Mouse (Mus musculus) left cerebral cortex, postnatal 36 days (tissue): ENCODE measurements at regions not wholly inside any gene's neighbourhood (a gene's known extent, or its start where the extent isn't known, plus 50 kb on each side); places are given as distances from the start of the nearest gene placed in this dataset.

Source experiments
- DNase-seq, 2 experiments: peaks; one replicate each; pipeline ENCODE4 v3.0.0; 2021 to 2022; ENCODE audit warnings: low spot score in 2 of 2, mixed read lengths in 1 of 2
- intact Hi-C: fragments of 180-260 bp; cut with DNase I; formaldehyde crosslinking; loops from one replicate; pipeline ENCODE4 v1.15.1; 2025

GRCm38 (mm10) chr3:23127134-23127533 is 1050.7 kb downstream of the Tbl1xr1 start:
- no peak for DNase-seq
- intact Hi-C loops: no loop called here

DNA sequence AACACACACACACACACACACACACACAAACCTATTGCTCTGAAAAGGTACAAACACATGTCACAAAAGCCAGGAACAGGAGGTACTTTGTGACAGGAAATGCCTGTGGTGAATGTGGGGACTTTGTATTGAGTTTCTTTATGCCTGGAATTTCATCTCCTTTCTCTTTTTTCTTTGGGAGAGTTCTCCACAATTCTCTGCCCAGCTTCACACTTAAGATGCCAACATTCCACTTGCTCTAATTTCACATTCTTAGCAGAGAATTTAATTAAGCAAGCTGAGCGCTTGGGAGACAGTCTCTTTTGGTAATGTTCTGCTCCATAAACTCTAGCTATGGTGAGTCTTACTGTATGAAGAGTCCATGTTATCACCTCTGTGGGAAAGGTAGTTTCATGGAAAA is 1059.1 kb downstream of the Tbl1xr1 start:
- no peak for DNase-seq
- intact Hi-C loops: no loop called here

DNA sequence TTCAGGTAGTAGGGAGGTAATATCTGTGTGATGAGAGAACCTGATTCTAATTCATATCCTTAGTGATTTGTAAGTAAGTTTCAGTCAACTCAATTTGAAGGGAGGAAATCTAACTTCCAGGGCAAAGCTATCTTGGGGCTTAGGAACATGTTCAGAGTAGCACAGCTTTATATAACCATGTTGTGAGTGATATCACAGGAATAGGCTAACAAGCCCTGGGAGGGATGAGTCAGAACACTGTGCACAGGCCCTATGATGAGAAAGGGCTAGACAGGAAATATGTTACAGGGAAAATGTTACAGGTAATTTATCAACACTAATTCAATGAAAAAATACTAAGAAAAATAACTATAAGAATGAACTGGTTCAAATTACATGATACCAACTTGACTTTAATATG is 1062.5 kb downstream of the Tbl1xr1 start:
- DNase-seq: no peak
- intact Hi-C loops: no loop called here

DNA sequence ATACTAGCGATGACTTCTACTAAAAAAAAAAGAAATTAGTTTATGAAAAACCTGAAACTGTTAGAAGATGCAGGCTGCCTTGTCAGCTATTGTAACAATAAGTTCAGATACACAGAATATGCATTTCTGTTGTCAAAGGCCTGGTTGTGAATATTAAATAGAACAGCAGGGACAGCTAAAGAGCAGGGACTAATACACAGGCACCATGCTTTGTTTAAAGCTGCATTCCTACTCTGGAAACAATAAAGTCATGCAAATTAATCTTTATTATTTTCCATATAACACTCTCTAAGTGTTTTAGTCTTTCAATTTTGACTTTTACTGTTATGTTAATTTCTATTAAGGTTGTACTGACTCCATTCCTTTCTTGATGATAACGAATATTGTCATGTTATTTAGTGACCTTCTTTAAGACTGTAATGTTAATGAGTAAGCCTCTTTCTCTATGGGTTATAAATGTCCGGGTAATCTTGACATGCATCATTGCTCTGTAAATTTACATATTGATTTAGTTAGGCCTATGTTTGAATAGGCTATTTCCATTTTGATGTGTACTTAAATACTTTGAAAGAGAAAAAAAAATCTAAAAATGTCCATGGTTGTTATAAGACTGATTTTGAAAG is 1088.5 kb downstream of the Tbl1xr1 start:
- no peak for DNase-seq
- intact Hi-C loops: no loop called here

- no peak for DNase-seq
Observed at GRCm38 (mm10) chr3:23183393-23183792, 1106.9 kb downstream of the Tbl1xr1 start.

DNA sequence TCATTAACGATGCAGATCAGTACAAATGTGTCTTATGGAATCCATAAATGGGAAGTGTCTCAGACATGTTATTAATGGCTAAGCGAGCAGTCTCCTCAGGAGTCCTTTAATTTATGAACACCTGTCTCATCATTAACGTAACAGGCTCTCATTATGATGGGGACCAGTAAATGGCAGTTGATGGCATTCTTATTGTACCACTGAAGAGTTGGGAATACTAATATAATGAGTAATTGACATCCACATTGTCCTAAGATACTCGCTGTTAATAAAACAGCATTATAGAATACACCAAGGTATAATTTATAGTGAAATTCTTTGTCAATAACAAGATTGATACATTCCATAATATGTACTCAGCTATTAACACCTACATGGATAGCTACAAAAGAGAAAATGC is 1112.0 kb downstream of the Tbl1xr1 start:
- intact Hi-C loops: no loop called here

More at GRCm38 (mm10) chr3:23183393-23183792, 1106.9 kb downstream of the Tbl1xr1 start:
- intact Hi-C loops: no loop called here

DNA sequence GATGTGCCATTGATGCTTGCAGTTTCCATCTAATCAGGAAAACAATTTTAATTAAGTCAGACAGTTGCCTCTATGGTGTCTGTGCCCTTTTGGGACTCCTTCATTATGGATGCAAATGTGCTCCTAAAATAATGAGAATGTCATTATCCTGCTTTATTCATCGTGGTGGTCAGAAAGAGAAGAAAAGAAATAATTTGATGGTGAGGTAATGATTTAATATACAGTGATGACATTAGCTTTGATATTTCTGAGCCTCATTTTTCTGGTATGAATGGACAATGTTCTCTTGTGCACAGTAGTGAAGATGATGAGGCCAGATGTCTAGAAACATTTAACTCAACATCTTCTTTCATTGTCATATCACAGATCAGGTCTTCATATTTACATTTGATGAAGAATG is 1123.6 kb downstream of the Tbl1xr1 start:
- no peak for DNase-seq

More for the DNA sequence above, 1112.0 kb downstream of the Tbl1xr1 start:
- DNase-seq: no peak

DNA sequence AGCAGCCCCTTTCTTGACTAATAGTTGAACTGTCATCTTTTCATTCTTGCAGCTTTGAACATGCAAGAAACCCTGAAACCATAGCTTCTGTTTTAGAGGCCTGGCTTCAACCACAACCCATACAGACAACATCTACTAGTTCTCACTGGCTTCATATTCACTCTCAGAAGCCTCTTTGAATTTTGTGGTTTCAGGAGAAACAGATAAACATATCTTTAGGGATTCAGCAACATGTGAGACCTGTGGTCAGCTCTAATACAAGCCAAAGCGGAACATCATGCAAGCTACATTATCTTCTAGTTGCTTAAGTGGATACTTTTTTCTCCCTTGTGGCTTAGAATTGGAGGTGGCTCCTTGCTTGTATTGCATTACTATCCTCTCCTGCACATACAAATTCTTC is 1138.0 kb downstream of the Tbl1xr1 start:
- intact Hi-C loops: no loop called here
- DNase-seq: no peak

More for the DNA sequence above, 1123.6 kb downstream of the Tbl1xr1 start:
- intact Hi-C loops: no loop called here

DNA sequence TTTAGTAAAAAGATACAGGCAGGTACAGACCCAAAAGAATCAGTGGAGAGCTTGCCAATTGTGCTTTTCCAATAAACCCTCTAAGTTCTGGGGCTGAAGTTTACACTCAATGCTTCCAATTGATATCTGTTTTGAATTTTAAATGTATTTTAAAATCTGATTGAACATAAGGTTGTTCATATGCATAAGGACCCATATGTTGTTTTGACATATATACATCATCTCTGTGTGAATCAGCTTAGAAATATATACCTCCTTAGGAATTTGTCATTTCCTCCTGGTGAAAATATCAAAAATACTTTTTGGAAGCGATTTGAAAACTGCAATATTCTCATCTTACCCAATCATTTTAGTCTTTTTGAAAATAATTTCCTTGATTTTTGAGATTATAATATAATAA is 1140.3 kb downstream of the Tbl1xr1 start:
- DNase-seq: no peak
- intact Hi-C loops: no loop called here

DNA sequence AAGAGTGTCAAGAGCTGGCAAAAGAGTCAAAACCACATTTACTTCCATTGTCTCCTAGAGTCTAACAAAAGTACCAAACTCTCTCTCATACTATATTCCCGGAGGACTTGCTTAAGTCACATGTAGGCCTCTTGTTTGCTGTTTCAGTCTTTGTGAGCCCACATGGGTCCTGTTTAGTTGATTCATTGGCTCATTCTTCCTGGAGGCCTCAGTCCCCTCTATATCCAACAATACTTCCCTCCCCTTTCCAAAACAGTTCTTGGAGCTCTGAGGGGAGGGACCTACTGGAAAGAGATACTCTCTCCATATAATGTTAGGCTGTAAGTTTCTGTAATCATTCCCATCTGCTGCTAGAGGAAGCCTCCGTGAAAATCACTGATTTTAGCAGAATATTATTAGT is 1171.8 kb downstream of the Tbl1xr1 start:
- DNase-seq: no peak
- intact Hi-C loops: no loop called here

GRCm38 (mm10) chr3:23252180-23252579 is 1175.7 kb downstream of the Tbl1xr1 start:
- DNase-seq: no peak
- intact Hi-C loops: no loop called here

DNA sequence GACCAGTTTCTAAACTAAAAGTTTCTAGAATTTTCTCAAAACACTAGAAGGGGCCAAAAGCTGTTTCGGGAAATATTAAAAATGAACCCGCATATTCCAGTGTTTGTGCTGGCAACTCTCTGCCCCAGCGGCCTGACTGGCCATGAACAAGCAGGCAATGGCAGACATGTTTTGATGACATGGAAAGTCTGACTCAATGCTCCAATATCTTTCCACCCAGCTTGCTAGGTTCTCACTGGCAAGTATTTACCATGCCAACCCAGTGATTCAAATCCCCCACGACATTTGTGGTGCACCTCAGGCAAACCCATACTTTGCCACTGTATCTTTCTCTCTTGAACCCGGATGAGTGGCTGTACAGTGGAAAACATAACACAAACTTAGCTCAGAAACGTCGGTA is 1222.4 kb downstream of the Tbl1xr1 start:
- intact Hi-C loops: no loop called here
- no peak for DNase-seq

- no peak for DNase-seq
- intact Hi-C loops: no loop called here
Observed at GRCm38 (mm10) chr3:23334216-23334615, 1257.8 kb downstream of the Tbl1xr1 start.

DNA sequence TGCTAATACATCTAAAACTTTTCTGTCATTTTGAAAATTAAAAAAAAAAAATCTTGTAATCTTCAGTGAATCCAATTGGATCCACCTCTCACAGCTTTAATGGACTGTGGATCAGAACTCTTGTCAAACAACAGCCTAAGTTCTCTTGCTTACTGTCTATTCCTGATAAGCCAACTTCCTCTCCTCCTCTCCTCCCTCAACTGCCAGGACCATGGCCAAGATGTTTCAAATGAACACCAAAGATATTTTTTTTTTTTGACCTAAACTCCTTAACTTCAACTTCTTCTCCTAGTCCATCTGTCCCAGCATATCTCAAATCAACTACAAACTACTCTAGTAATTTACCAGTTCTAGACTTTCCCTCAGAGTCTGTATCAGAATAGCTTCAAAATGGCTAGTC is 1258.5 kb downstream of the Tbl1xr1 start:
- no peak for DNase-seq
- intact Hi-C loops: no loop called here

- DNase-seq: no peak
- intact Hi-C loops: no loop called here
Observed at GRCm38 (mm10) chr3:23374341-23374740, 1297.9 kb downstream of the Tbl1xr1 start.

- no peak for DNase-seq
- intact Hi-C loops: no loop called here
Observed at GRCm38 (mm10) chr3:23404877-23405276, 1328.4 kb downstream of the Tbl1xr1 start.

GRCm38 (mm10) chr3:23409431-23409830 is 1333.0 kb downstream of the Tbl1xr1 start:
- DNase-seq: no peak
- intact Hi-C loops: no loop called here

DNA sequence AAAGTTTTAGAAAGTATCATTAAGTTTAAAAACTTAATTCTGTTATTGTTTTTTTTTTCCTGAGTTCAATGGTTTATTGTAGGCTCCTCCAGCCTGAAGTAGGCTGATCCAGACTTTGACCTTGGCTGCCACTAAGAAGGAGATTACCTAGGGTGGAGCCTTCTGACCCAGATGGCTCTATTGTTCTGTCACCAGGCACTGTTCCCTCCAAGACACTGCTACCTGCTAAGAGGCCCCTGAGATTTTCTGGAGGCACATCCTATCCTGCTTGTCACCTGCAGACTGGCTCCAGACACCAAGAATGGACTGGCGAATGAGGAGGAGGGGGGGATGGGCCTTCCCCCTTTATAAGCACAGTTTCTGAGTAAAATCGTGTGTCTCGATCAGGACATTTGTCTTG is 1350.5 kb downstream of the Tbl1xr1 start:
- no peak for DNase-seq
- intact Hi-C loops: no loop called here

DNA sequence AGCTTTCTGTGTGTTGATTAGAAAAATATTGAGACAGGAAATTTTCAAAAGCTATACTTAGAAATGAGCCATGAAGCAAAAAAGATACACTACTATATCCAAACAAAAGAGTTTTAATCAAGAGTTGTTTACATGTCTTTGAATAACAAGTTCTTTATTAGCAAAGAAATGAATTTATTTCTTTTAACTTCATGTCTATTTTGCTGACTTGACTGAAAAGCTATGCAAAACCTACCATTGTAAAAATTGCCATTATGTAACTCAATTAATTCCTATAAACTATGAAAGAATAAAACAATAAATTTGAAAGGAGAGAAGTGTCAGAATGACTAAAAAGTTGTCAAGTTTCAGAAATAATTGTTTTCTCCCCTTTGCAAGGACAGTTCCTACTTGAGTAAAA is 1358.6 kb downstream of the Tbl1xr1 start:
- intact Hi-C loops: no loop called here

DNA sequence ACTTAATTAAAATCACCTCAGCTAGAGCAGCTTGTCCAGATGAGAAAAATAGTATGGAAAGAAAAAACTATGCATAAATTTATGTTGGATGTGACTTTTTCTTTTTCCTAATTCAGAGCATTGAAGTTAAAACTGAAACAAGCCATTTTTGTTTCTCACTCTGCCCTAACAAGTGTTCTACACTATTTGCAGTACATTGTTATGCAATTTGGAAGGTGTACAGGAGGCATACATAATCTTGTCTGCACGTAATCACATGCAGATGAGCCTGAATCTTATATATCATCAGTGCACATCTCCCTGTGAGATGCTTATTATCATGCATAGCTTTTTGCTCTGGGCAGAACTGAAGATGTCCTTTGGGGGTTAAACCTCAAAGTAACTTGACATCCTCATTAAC is 1381.3 kb downstream of the Tbl1xr1 start:
- no peak for DNase-seq
- intact Hi-C loops: no loop called here

More for the DNA sequence above, 1358.6 kb downstream of the Tbl1xr1 start:
- no peak for DNase-seq

GRCm38 (mm10) chr3:23499889-23500288 is 1423.4 kb downstream of the Tbl1xr1 start:
- intact Hi-C loops: no loop called here
- no peak for DNase-seq

- DNase-seq: no peak
- intact Hi-C loops: no loop called here
Observed at GRCm38 (mm10) chr3:23547546-23547945, 1471.1 kb downstream of the Tbl1xr1 start.
